Mouse (Mus musculus): ENCODE results near the gene Slc15a5. TPM values are rescaled to one million over a fixed set of nuclear protein-coding genes. Genes with fewer than 3 reads are reported as not detected.
A peak's percentile ranks its signal among the peaks of the same experiment; 100 is the strongest.

Gene Slc15a5
- polyA plus RNA-seq, 1 experiment from 2014 or later, result not detected

GRCm38 (mm10) chr6:137985169-137985568 is 94.5 kb downstream of the Slc15a5 start:
- 89% methylated on average over 6 of the region's 6 CpGs for WGBS
- ATAC-seq (ENCODE audit: insufficient read depth, low FRiP score, low TSS enrichment) (no peak), DNase-seq (ENCODE audit: low spot score) (no peak)
- Histone ChIP-seq H3K27me3 (ENCODE audit: control insufficient read depth, insufficient read depth, low read length) (no peaks in the 10 kb centered on the region), H3K4me1 (ENCODE audit: control insufficient read depth, insufficient read depth, low read length) (no peaks in the 10 kb centered on the region), H3K9ac (ENCODE audit: low read length) (no peak overlapping the region), H3K36me3 (ENCODE audit: control insufficient read depth, insufficient read depth, low read length) (no peaks in the 10 kb centered on the region), H3K4me2 (ENCODE audit: low read depth) (no peak overlapping the region), H3K9me3 (ENCODE audit: control insufficient read depth, low read length) (no peaks in the 10 kb centered on the region), H3K27ac (ENCODE audit: low read depth, low read length) (no peak overlapping the region), H3K4me3 (ENCODE audit: low read depth, low read length) (no peak overlapping the region)

- no peaks in the 10 kb centered on the region for H3K36me3 ChIP-seq (ENCODE audit: control insufficient read depth, insufficient read depth, low read length)
- no peak overlapping the region for H3K4me3 ChIP-seq (ENCODE audit: low read depth, low read length)
- H3K9me3 ChIP-seq (ENCODE audit: control insufficient read depth, low read length), result no peaks in the 10 kb centered on the region
- no peak overlapping the region for H3K27ac ChIP-seq (ENCODE audit: low read depth, low read length)
- no peak for ATAC-seq (ENCODE audit: insufficient read depth, low FRiP score, low TSS enrichment)
- DNase-seq (ENCODE audit: low spot score), result peak; percentile 21
- no peak overlapping the region for H3K9ac ChIP-seq (ENCODE audit: low read length)
- H3K4me2 ChIP-seq (ENCODE audit: low read depth), result no peak overlapping the region
- H3K27me3 ChIP-seq (ENCODE audit: control insufficient read depth, insufficient read depth, low read length), result no peaks in the 10 kb centered on the region
- H3K4me1 ChIP-seq (ENCODE audit: control insufficient read depth, insufficient read depth, low read length), result no peaks in the 10 kb centered on the region
- 70% methylated on average over 19 of the region's 19 CpGs for WGBS
Observed at GRCm38 (mm10) chr6:137982195-137982737, 97.5 kb downstream of the Slc15a5 start.

GRCm38 (mm10) chr6:137980905-137981696 is 98.6 kb downstream of the Slc15a5 start:
- Histone ChIP-seq H3K27ac (ENCODE audit: low read depth, low read length) (no peak overlapping the region), H3K4me2 (ENCODE audit: low read depth) (no peak overlapping the region), H3K9me3 (ENCODE audit: control insufficient read depth, low read length) (no peaks in the 10 kb centered on the region), H3K4me1 (ENCODE audit: control insufficient read depth, insufficient read depth, low read length) (no peaks in the 10 kb centered on the region), H3K9ac (ENCODE audit: low read length) (no peak overlapping the region), H3K36me3 (ENCODE audit: control insufficient read depth, insufficient read depth, low read length) (no peaks in the 10 kb centered on the region), H3K4me3 (ENCODE audit: low read depth, low read length) (no peak overlapping the region), H3K27me3 (ENCODE audit: control insufficient read depth, insufficient read depth, low read length) (no peaks in the 10 kb centered on the region)
- DNase-seq (ENCODE audit: low spot score), result no peak
- 78% methylated on average over 10 of the region's 10 CpGs for WGBS
- ATAC-seq (ENCODE audit: insufficient read depth, low FRiP score, low TSS enrichment), result no peak

GRCm38 (mm10) chr6:137980413-137980812 is 99.3 kb downstream of the Slc15a5 start:
- 70% methylated on average over 8 of the region's 8 CpGs for WGBS
- Histone ChIP-seq H3K4me1 (ENCODE audit: control insufficient read depth, insufficient read depth, low read length) (no peaks in the 10 kb centered on the region), H3K9me3 (ENCODE audit: control insufficient read depth, low read length) (no peaks in the 10 kb centered on the region), H3K4me3 (ENCODE audit: low read depth, low read length) (no peak overlapping the region), H3K36me3 (ENCODE audit: control insufficient read depth, insufficient read depth, low read length) (no peaks in the 10 kb centered on the region), H3K27me3 (ENCODE audit: control insufficient read depth, insufficient read depth, low read length) (no peaks in the 10 kb centered on the region), H3K9ac (ENCODE audit: low read length) (no peak overlapping the region), H3K4me2 (ENCODE audit: low read depth) (no peak overlapping the region), H3K27ac (ENCODE audit: low read depth, low read length) (no peak overlapping the region)
- ATAC-seq (ENCODE audit: insufficient read depth, low FRiP score, low TSS enrichment) (peak; percentile 42), DNase-seq (ENCODE audit: low spot score) (no peak)

GRCm38 (mm10) chr6:137979802-137980201 is 99.9 kb downstream of the Slc15a5 start:
- Histone ChIP-seq H3K4me3 (ENCODE audit: low read depth, low read length) (no peak overlapping the region), H3K4me2 (ENCODE audit: low read depth) (no peak overlapping the region), H3K9me3 (ENCODE audit: control insufficient read depth, low read length) (no peaks in the 10 kb centered on the region), H3K27me3 (ENCODE audit: control insufficient read depth, insufficient read depth, low read length) (no peaks in the 10 kb centered on the region), H3K36me3 (ENCODE audit: control insufficient read depth, insufficient read depth, low read length) (no peaks in the 10 kb centered on the region), H3K27ac (ENCODE audit: low read depth, low read length) (no peak overlapping the region), H3K9ac (ENCODE audit: low read length) (no peak overlapping the region), H3K4me1 (ENCODE audit: control insufficient read depth, insufficient read depth, low read length) (no peaks in the 10 kb centered on the region)
- 58% methylated on average over 12 of the region's 12 CpGs for WGBS
- DNase-seq (ENCODE audit: low spot score) (peak; percentile 33), ATAC-seq (ENCODE audit: insufficient read depth, low FRiP score, low TSS enrichment) (peak; percentile 67)

GRCm38 (mm10) chr6:137976021-137976420 is 103.7 kb downstream of the Slc15a5 start:
- ATAC-seq (ENCODE audit: insufficient read depth, low FRiP score, low TSS enrichment), result no peak
- H3K9ac ChIP-seq (ENCODE audit: low read length), result no peak overlapping the region
- H3K27me3 ChIP-seq (ENCODE audit: control insufficient read depth, insufficient read depth, low read length), result no peaks in the 10 kb centered on the region
- no peak overlapping the region for H3K27ac ChIP-seq (ENCODE audit: low read depth, low read length)
- no peaks in the 10 kb centered on the region for H3K9me3 ChIP-seq (ENCODE audit: control insufficient read depth, low read length)
- DNase-seq (ENCODE audit: low spot score), result no peak
- H3K36me3 ChIP-seq (ENCODE audit: control insufficient read depth, insufficient read depth, low read length), result no peaks in the 10 kb centered on the region
- no peak overlapping the region for H3K4me3 ChIP-seq (ENCODE audit: low read depth, low read length)
- no peaks in the 10 kb centered on the region for H3K4me1 ChIP-seq (ENCODE audit: control insufficient read depth, insufficient read depth, low read length)
- H3K4me2 ChIP-seq (ENCODE audit: low read depth), result no peak overlapping the region
- 81% methylated on average over 3 of the region's 3 CpGs for WGBS

- Histone ChIP-seq H3K27ac (ENCODE audit: low read depth, low read length) (no peak overlapping the region), H3K9me3 (ENCODE audit: control insufficient read depth, low read length) (no peaks in the 10 kb centered on the region), H3K4me3 (ENCODE audit: low read depth, low read length) (no peak overlapping the region), H3K4me2 (ENCODE audit: low read depth) (no peak overlapping the region), H3K36me3 (ENCODE audit: control insufficient read depth, insufficient read depth, low read length) (no peaks in the 10 kb centered on the region), H3K9ac (ENCODE audit: low read length) (no peak overlapping the region), H3K27me3 (ENCODE audit: control insufficient read depth, insufficient read depth, low read length) (no peaks in the 10 kb centered on the region), H3K4me1 (ENCODE audit: control insufficient read depth, insufficient read depth, low read length) (no peaks in the 10 kb centered on the region)
- DNase-seq (ENCODE audit: low spot score) (no peak), ATAC-seq (ENCODE audit: insufficient read depth, low FRiP score, low TSS enrichment) (no peak)
- 57% methylated on average over 7 of the region's 7 CpGs for WGBS
Observed at GRCm38 (mm10) chr6:137963703-137964102, 116.0 kb downstream of the Slc15a5 start.

- ATAC-seq (ENCODE audit: insufficient read depth, low FRiP score, low TSS enrichment) (no peak), DNase-seq (ENCODE audit: low spot score) (no peak)
- 76% methylated on average over 4 of the region's 4 CpGs for WGBS
- H3K9ac ChIP-seq (ENCODE audit: low read length), result no peak overlapping the region
- H3K4me3 ChIP-seq (ENCODE audit: low read depth, low read length), result no peak overlapping the region
- H3K4me1 ChIP-seq (ENCODE audit: control insufficient read depth, insufficient read depth, low read length), result no peaks in the 10 kb centered on the region
- no peak overlapping the region for H3K4me2 ChIP-seq (ENCODE audit: low read depth)
- H3K36me3 ChIP-seq (ENCODE audit: control insufficient read depth, insufficient read depth, low read length), result no peaks in the 10 kb centered on the region
- no peaks in the 10 kb centered on the region for H3K27me3 ChIP-seq (ENCODE audit: control insufficient read depth, insufficient read depth, low read length)
- no peaks in the 10 kb centered on the region for H3K9me3 ChIP-seq (ENCODE audit: control insufficient read depth, low read length)
- H3K27ac ChIP-seq (ENCODE audit: low read depth, low read length), result no peak overlapping the region
Observed at GRCm38 (mm10) chr6:137962836-137963235, 116.9 kb downstream of the Slc15a5 start.

Measured in neural tube, embryonic 11.5 days (tissue).